Mouse (Mus musculus): ENCODE measurements around the gene Tnfrsf4.

- TF ChIP-seq CTCF (IDR thresholded peaks at IDR 0.05; ENCODE audit: low read depth, low read length) = no peak
- no peak for TF ChIP-seq POLR2A (IDR thresholded peaks at IDR 0.05; ENCODE audit: borderline replicate concordance, low read depth, low read length)
Observed at GRCm38 (mm10) chr4:156044754-156045153, 31.1 kb downstream of the Tnfrsf4 start.
